Mouse (Mus musculus): ENCODE results near the gene Abcb4.

DNA sequence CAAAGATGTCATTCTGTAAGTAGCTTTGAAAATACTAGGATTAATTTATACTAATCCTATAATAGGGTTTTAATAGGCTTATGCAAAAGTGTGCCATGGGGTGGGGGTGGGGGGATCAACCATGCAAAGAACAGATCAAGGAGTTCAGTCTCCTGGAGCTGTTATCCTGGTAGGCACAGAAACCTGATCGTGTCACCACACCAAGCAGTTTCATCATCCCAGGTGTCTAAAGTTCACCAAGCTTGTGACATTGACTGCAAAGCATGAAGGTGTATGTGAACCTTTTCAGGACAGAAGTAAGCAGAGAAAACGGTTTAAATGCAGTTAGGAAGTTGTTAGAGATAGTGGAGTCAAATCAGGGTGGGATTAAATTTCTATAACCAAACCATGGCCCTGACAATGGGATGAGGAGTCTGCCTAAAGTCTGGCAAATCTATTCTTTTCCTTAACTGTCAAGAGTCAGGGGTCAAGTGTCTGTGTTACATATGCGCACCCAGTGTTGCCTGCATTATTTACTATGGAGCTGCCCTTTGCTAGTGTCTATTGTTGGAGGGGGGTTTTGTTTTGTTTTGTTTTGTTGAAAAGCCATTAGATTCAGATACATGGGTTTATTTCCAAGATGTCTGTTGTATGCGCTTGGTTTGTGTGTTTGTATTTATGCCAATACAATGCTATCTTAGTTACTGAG lies 54.0 kb downstream of the Abcb4 start:
- TF ChIP-seq ZNF384 (IDR thresholded peaks at IDR 0.05; ENCODE audit: low read depth, low read length) (no peak), MAFK (IDR thresholded peaks at IDR 0.05; ENCODE audit: insufficient read depth, low read depth, low read length) (no peak), CHD2 (IDR thresholded peaks at IDR 0.05; ENCODE audit: low read depth, low read length) (no peak), ZC3H11A (IDR thresholded peaks at IDR 0.05; ENCODE audit: borderline replicate concordance, low read depth, low read length) (no peak), HCFC1 (IDR thresholded peaks at IDR 0.05; ENCODE audit: borderline replicate concordance, insufficient read depth, low read length) (no peak)
